22 mouse cellular contexts compared by ENCODE assay signal in genomic region chr6:58904551-58904950, GRCm38 (mm10). TPM values are rescaled to one million over a fixed set of nuclear protein-coding genes. Genes with fewer than 3 reads are reported as not detected.
A peak's percentile ranks its signal among the peaks of the same experiment; 100 is the strongest.
DNase-seq lines count a peak whose midpoint lies in the region; ATAC-seq lines count a peak whose summit lies in the region.
"Had no signal": no experiment of that assay in that cellular context is flagged by ENCODE, and none has a peak within 500 bp of the region (broad histone marks: within the 10 kb centered on the region; RNA-seq: fewer than 3 reads in every experiment).

No protein-coding gene starts in this region.

- DNase-seq in cerebellum, adult 11-12 months, result peak; percentile 51
- no peak for DNase-seq in cerebellum, adult 11 months
- DNase-seq in hindbrain, embryonic 14.5 days (ENCODE audit: low spot score), result peak; percentile 42
- DNase-seq in R1 (ENCODE audit: low read depth, low spot score), result peak; percentile 13
- DNase-seq in cerebellum, postnatal 36 days, result peak; percentile 40 to 45
- DNase-seq in thymus, postnatal 10 days (ENCODE audit: low spot score in 2 of 2), result no peak
- DNase-seq: adrenal gland, postnatal 14 days; gastrocnemius, postnatal 25 days; heart, adult 2 months; heart, postnatal 36 days; kidney, adult 2 months; kidney, postnatal 14 days; liver, postnatal 0 days; lung, postnatal 10 days had no signal

- peaks cover 11% of the 10 kb centered on the region for H3K36me3 ChIP-seq in hindbrain, embryonic 14.5 days (replicated peaks; ENCODE audit: control insufficient read depth, insufficient read depth)
- H3K36me3 ChIP-seq in hindbrain, embryonic 13.5 days, result peaks cover 17% of the 10 kb centered on the region
- H3K36me3 ChIP-seq: embryonic facial prominence, embryonic 12.5 days had no signal

- 50% methylated on average over 3 of the region's 3 CpGs for WGBS in hindbrain, embryonic 14.5 days
- 46% methylated on average over 3 of the region's 3 CpGs for WGBS in hindbrain, embryonic 13.5 days

- peaks cover 16% of the 10 kb centered on the region for H3K4me1 ChIP-seq in hindbrain, embryonic 14.5 days (replicated peaks; ENCODE audit: control insufficient read depth, insufficient read depth, low read length)
- H3K4me1 ChIP-seq in hindbrain, embryonic 13.5 days (replicated peaks), result peaks cover 9% of the 10 kb centered on the region
- H3K4me1 ChIP-seq: embryonic facial prominence, embryonic 12.5 days had no signal

- no peaks in the 10 kb centered on the region for H3K27me3 ChIP-seq in hindbrain, embryonic 14.5 days (ENCODE audit: control insufficient read depth, insufficient read depth, low read length)
- no peaks in the 10 kb centered on the region for H3K27me3 ChIP-seq in hindbrain, embryonic 13.5 days

- peaks cover 42% of the 10 kb centered on the region for H3K9me3 ChIP-seq in hindbrain, embryonic 14.5 days (ENCODE audit: control insufficient read depth, low read length)
- peaks cover 19% of the 10 kb centered on the region for H3K9me3 ChIP-seq in hindbrain, embryonic 13.5 days

- H3K4me3 ChIP-seq in hindbrain, embryonic 14.5 days (replicated peaks; ENCODE audit: low read length), result no peak overlapping the region
- H3K4me3 ChIP-seq in hindbrain, embryonic 13.5 days, result no peak overlapping the region
- H3K4me3 ChIP-seq: embryonic facial prominence, embryonic 12.5 days; heart, adult 2 months; limb, embryonic 10.5 days had no signal

- no peak overlapping the region for H3K4me2 ChIP-seq in hindbrain, embryonic 14.5 days (replicated peaks)
- no peak overlapping the region for H3K4me2 ChIP-seq in hindbrain, embryonic 13.5 days
- H3K4me2 ChIP-seq: embryonic facial prominence, embryonic 12.5 days had no signal

- ATAC-seq in hindbrain, embryonic 14.5 days (ENCODE audit: low FRiP score), result no peak
- ATAC-seq in hindbrain, embryonic 13.5 days (ENCODE audit: low FRiP score), result no peak
- no peak for ATAC-seq in megakaryocyte progenitor cell, adult 5-6 weeks (replicated peaks; ENCODE audit: poor library complexity)
- ATAC-seq: forebrain, embryonic 14.5 days; inflammation-experienced regulatory T-cells, adult 6 months; liver, postnatal 0 days had no signal

- H3K27ac ChIP-seq in hindbrain, embryonic 14.5 days, result no peak overlapping the region
- H3K27ac ChIP-seq in hindbrain, embryonic 13.5 days, result no peak overlapping the region
- H3K27ac ChIP-seq: embryonic facial prominence, embryonic 12.5 days; heart, adult 2 months; limb, embryonic 10.5 days had no signal

- no peak overlapping the region for H3K9ac ChIP-seq in hindbrain, embryonic 14.5 days
- H3K9ac ChIP-seq in hindbrain, embryonic 13.5 days, result no peak overlapping the region
- H3K9ac ChIP-seq: embryonic facial prominence, embryonic 12.5 days; liver, postnatal 0 days had no signal

RNA-seq across cellular contexts. Expression of gene Nap1l5, which starts 2.3 kb away (rescaled TPM):
- polyA plus RNA-seq in hindbrain, embryonic 14.5 days (2014; fragmentation: Nextera tagmentation; extraction: Ambion mirVana), result 338 and 425 TPM in 2 replicates
- polyA plus RNA-seq in hindbrain, embryonic 13.5 days (2015; fragmentation: Nextera tagmentation; extraction: Ambion mirVana), result 163 and 173 TPM in 2 replicates
- not detected in 2 replicates for total RNA-seq in megakaryocyte progenitor cell, adult 5-6 weeks (2015)
- not detected in 2 replicates for total RNA-seq in megakaryocyte progenitor cell, adult 5-6 weeks (2017)
- total RNA-seq: megakaryocyte, adult 5-6 weeks had no signal
- polyA plus RNA-seq: liver, adult 2 months had no signal

Comparison
In these comparisons a context has a peak if more than half of its experiments do, and no peak if none do; other contexts are left out.
1. DNase-seq: peak in cerebellum, adult 11-12 months (single experiment), hindbrain, embryonic 14.5 days (single experiment), R1 (single experiment) and cerebellum, postnatal 36 days (2 of 2); none in cerebellum, adult 11 months (single experiment) and thymus, postnatal 10 days (0 of 2).